9 mouse cellular contexts compared by ENCODE assay signal in genomic region chr9:85843891-85844646, GRCm38 (mm10). TPM values are rescaled to one million over a fixed set of nuclear protein-coding genes. Genes with fewer than 3 reads are reported as not detected.
DNase-seq lines count a peak whose midpoint lies in the region; ATAC-seq and TF ChIP-seq lines count a peak whose summit lies in the region.
"Had no signal": no experiment of that assay in that cellular context is flagged by ENCODE, and none has a peak within 500 bp of the region (broad histone marks: within the 10 kb centered on the region; RNA-seq: fewer than 3 reads in every experiment).

No protein-coding gene starts in this region.

- H3K9me3 ChIP-seq in heart, postnatal 0 days (replicated peaks; ENCODE audit: control insufficient read depth, low read length), result no peaks in the 10 kb centered on the region
- H3K9me3 ChIP-seq in liver, embryonic 16.5 days (replicated peaks; ENCODE audit: control insufficient read depth, low read length), result no peaks in the 10 kb centered on the region

- peak overlapping the region; percentile 99 for H3K4me2 ChIP-seq in heart, postnatal 0 days (ENCODE audit: low read depth, low read length)
- peak overlapping the region; percentile 63 for H3K4me2 ChIP-seq in liver, embryonic 16.5 days (ENCODE audit: low read depth, low read length)

- DNase-seq in frontal cortex, adult 2 months (ENCODE audit: extremely low spot score in 1 of 2, low spot score in 1 of 2), result no peak
- DNase-seq in right cerebral cortex, postnatal 4 days, result peak; percentile 42
- no peak for DNase-seq in right cerebral cortex, adult 2 months (ENCODE audit: low spot score in 2 of 2)
- no peak for DNase-seq in heart, postnatal 0 days (ENCODE audit: low spot score)
- no peak for DNase-seq in urinary bladder, postnatal 36 days (ENCODE audit: low spot score in 2 of 2)
- no peak for DNase-seq in thymus, adult 18-20 months

- H3K4me3 ChIP-seq in heart, postnatal 0 days (ENCODE audit: low read depth, low read length), result peak overlapping the region; percentile 65
- peak overlapping the region; percentile 54 for H3K4me3 ChIP-seq in liver, embryonic 16.5 days (ENCODE audit: low read depth, low read length)

- no peak for TF ChIP-seq EP300 in heart, postnatal 0 days (IDR thresholded peaks at IDR 0.05; ENCODE audit: low read depth)

- 0 out of 2 replicates have a peak, but pooled peaks have one; percentile 4 for ATAC-seq in frontal cortex, adult (ENCODE audit: low TSS enrichment)
- ATAC-seq in heart, postnatal 0 days (ENCODE audit: insufficient read depth, low read depth), result 0 out of 2 replicates have a peak, but pooled peaks have one; percentile 15
- ATAC-seq in liver, embryonic 16.5 days (ENCODE audit: low read depth), result no peak

- peaks cover 35% of the 10 kb centered on the region for H3K27me3 ChIP-seq in heart, postnatal 0 days (ENCODE audit: control insufficient read depth, insufficient read depth, low read length)
- peaks cover 48% of the 10 kb centered on the region for H3K27me3 ChIP-seq in liver, embryonic 16.5 days (ENCODE audit: control insufficient read depth, insufficient read depth, low read depth, low read length)
- H3K27me3 ChIP-seq: CH12.LX had no signal

- no peaks in the 10 kb centered on the region for H3K4me1 ChIP-seq in heart, postnatal 0 days (ENCODE audit: control insufficient read depth, insufficient read depth)
- H3K4me1 ChIP-seq in liver, embryonic 16.5 days (ENCODE audit: control insufficient read depth, low read depth, low read length), result no peaks in the 10 kb centered on the region

- no peaks in the 10 kb centered on the region for H3K36me3 ChIP-seq in heart, postnatal 0 days (replicated peaks; ENCODE audit: control insufficient read depth, insufficient read depth, low read length)
- no peaks in the 10 kb centered on the region for H3K36me3 ChIP-seq in liver, embryonic 16.5 days (ENCODE audit: control insufficient read depth, insufficient read depth)

- H3K9ac ChIP-seq in heart, postnatal 0 days (replicated peaks; ENCODE audit: low read depth, low read length), result peak overlapping the region; percentile 38; the same call in 1 of the 2 replicates
- H3K9ac ChIP-seq in liver, embryonic 16.5 days (ENCODE audit: low read depth, low read length), result no peak overlapping the region

- H3K27ac ChIP-seq in heart, postnatal 0 days (ENCODE audit: low read depth), result no peak overlapping the region
- no peak overlapping the region for H3K27ac ChIP-seq in liver, embryonic 16.5 days (ENCODE audit: low read length)

- 4% methylated on average over 80 of the region's 80 CpGs for WGBS in heart, postnatal 0 days
- WGBS in liver, embryonic 16.5 days (ENCODE audit: insufficient replicate concordance), result 5% methylated on average over 74 of the region's 80 CpGs

- no peak for TF ChIP-seq CTCF in heart, postnatal 0 days (IDR thresholded peaks at IDR 0.05; ENCODE audit: low read depth)

RNA-seq across cellular contexts. Expression of gene Tpbg, which starts 1.9 kb away (rescaled TPM):
- polyA plus RNA-seq in frontal cortex, adult 2 months (2012; rRNA removed), result 18.7 and 20.6 TPM in 2 replicates
- total RNA-seq in heart, postnatal 0 days (2014; rRNA removed; ENCODE audit: low replicate concordance), result 2.5 and 5.4 TPM in 2 replicates
- polyA plus RNA-seq in heart, postnatal 0 days (2015; fragmentation: Nextera tagmentation; extraction: Ambion mirVana), result 1.2 and 1.6 TPM in 2 replicates
- polyA plus RNA-seq in liver, embryonic 16.5 days (2015; fragmentation: Nextera tagmentation; extraction: Ambion mirVana), result 0.08 and 0.11 TPM in 2 replicates
- total RNA-seq: CH12.LX had no signal
